Mouse (Mus musculus) olfactory bulb, adult 2 months (tissue): ENCODE measurements around the gene Prdm13. TPM values are rescaled to one million over a fixed set of nuclear protein-coding genes. Genes with fewer than 3 reads are reported as not detected.

Experiments used
- H3K27ac ChIP-seq: fragments of 200-500 bp; 2 replicates; pipeline ENCODE4 v1.5.1; 2012; ENCODE audit warnings: low read depth, low read length; ENCODE audit not compliant: insufficient read depth
- H3K4me1 ChIP-seq: fragments of 200-500 bp; 2 replicates; pipeline ENCODE4 v1.6.1; 2012; ENCODE audit warnings: low read length; ENCODE audit not compliant: control insufficient read depth, insufficient read depth
- H3K4me3 ChIP-seq: fragments of 200-500 bp; 2 replicates; pipeline ENCODE4 v1.5.1; 2012; ENCODE audit warnings: mild to moderate bottlenecking, low read depth, low read length, moderate library complexity; ENCODE audit not compliant: insufficient read depth
- CTCF ChIP-seq: fragments of 200-500 bp; IDR thresholded peaks from 2 replicates; pipeline ENCODE4 v1.5.1; 2012; ENCODE audit warnings: low read depth, mild to moderate bottlenecking, low read length, moderate library complexity; ENCODE audit not compliant: insufficient read depth
- POLR2A ChIP-seq: fragments of 200-500 bp; IDR thresholded peaks from 2 replicates; pipeline ENCODE4 v1.6.1; 2012; ENCODE audit warnings: mild to moderate bottlenecking, low read depth, low read length, moderate library complexity; ENCODE audit not compliant: insufficient read depth
- WGBS: fragments of 180-500 bp; shearing (Covaris S2); methylation state at CpG from one replicate; pipeline ENCODE4 v1.1.7; 2018; 5-methylcytosine and 5-hydroxymethylcytosine counted together
- polyA plus RNA-seq: library from polyadenylated mRNA; stranded (reverse); fragments of >200 nt; gene quantifications from 2 replicates; pipeline ENCODE4 v1.2.4, GENCODE M21; 2012; ENCODE audit warnings: low replicate concordance; ENCODE audit not compliant: missing spikeins, insufficient read depth, insufficient read length

Prdm13 gene
- polyA plus RNA-seq, 1 experiment, result not detected

- no peak for TF ChIP-seq CTCF
- TF ChIP-seq POLR2A, result no peak
- Histone ChIP-seq H3K27ac (no peak overlapping the region), H3K4me1 (peaks cover 15% of the 10 kb centered on the region; the same call in 1 of the 2 replicates), H3K4me3 (no peak overlapping the region)
- 9% methylated on average over 42 of the region's 42 CpGs for WGBS
Measured at GRCm38 (mm10) chr4:21679624-21680480, 5.9 kb downstream of the Prdm13 start.

GRCm38 (mm10) chr4:21678975-21679623 is 6.7 kb downstream of the Prdm13 start:
- Histone ChIP-seq H3K27ac (no peak overlapping the region), H3K4me1 (peaks cover 15% of the 10 kb centered on the region; the same call in 1 of the 2 replicates), H3K4me3 (no peak overlapping the region)
- TF ChIP-seq CTCF (no peak), POLR2A (no peak)
- WGBS, result 1% methylated on average over 73 of the region's 79 CpGs

- TF ChIP-seq POLR2A (no peak), CTCF (no peak)
- Histone ChIP-seq H3K27ac (no peak overlapping the region), H3K4me3 (no peak overlapping the region), H3K4me1 (peaks cover 15% of the 10 kb centered on the region; the same call in 1 of the 2 replicates)
- 1% methylated on average over 84 of the region's 84 CpGs for WGBS
Measured at GRCm38 (mm10) chr4:21678101-21678974, 7.4 kb downstream of the Prdm13 start.

- WGBS, result 2% methylated on average over 8 of the region's 8 CpGs
- H3K4me3 ChIP-seq, result no peak overlapping the region
- peaks cover 14% of the 10 kb centered on the region; the same call in 1 of the 2 replicates for H3K4me1 ChIP-seq
- no peak overlapping the region for H3K27ac ChIP-seq
- TF ChIP-seq CTCF, result no peak
- TF ChIP-seq POLR2A, result no peak
Measured at GRCm38 (mm10) chr4:21674691-21675090, 11.1 kb downstream of the Prdm13 start.

GRCm38 (mm10) chr4:21674042-21674441 is 11.7 kb downstream of the Prdm13 start:
- Histone ChIP-seq H3K4me1 (peaks cover 8% of the 10 kb centered on the region; the same call in 1 of the 2 replicates), H3K4me3 (no peak overlapping the region), H3K27ac (no peak overlapping the region)
- WGBS, result 4% methylated on average over 17 of the region's 17 CpGs
- TF ChIP-seq CTCF (no peak), POLR2A (no peak)

DNA sequence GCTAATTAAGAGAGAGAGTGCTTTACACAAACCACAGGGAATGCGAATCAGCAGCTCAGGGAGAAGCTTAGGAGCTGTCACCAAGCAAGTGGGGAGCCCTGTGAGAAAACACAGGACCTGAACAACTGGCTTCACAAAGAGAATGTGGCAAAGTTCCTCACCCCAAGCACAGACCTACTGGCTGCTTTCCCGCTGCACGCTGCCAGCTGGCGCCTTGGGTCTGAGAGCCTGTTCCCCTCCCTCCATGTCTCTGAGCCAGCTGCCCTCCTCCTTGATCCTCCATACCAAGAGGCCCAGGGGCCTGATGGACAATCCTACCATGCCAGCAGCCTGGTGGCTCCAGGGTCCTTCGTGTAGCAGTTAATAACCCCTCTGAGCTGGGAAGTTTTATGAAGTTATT is 19.8 kb downstream of the Prdm13 start:
- H3K27ac ChIP-seq, result no peak overlapping the region
- peaks cover 4% of the 10 kb centered on the region; the same call in 1 of the 2 replicates for H3K4me1 ChIP-seq
- WGBS, result 19% methylated on average over 5 of the region's 5 CpGs
- TF ChIP-seq POLR2A, result no peak
- TF ChIP-seq CTCF, result no peak
- H3K4me3 ChIP-seq, result no peak overlapping the region

- TF ChIP-seq CTCF, result no peak
- TF ChIP-seq POLR2A, result no peak
- H3K4me3 ChIP-seq, result no peak overlapping the region
- no peaks in the 10 kb centered on the region for H3K4me1 ChIP-seq
- H3K27ac ChIP-seq, result no peak overlapping the region
- 80% methylated on average over 3 of the region's 3 CpGs for WGBS
Measured at GRCm38 (mm10) chr4:21658184-21658583, 27.6 kb downstream of the Prdm13 start.

DNA sequence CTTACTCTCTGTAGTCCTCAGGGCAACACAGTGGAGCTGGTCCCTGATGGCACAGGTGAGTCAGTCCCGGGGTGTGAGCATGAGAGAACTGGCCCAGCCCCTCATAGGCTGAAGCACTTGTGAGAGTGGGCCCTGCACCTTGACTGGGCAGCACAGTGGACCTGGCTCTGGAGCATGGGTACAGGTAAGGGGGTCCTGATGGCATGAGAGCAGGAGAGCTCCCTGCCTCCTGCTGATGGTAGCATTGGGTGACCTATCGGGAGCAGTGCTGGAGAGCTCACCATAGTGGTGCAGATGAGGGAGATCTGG is 56.5 kb downstream of the Prdm13 start:
- H3K4me3 ChIP-seq, result no peak overlapping the region
- no peak for TF ChIP-seq POLR2A
- no peak for TF ChIP-seq CTCF
- 83% methylated on average over 2 of the region's 2 CpGs for WGBS
- no peak overlapping the region for H3K27ac ChIP-seq
- H3K4me1 ChIP-seq, result no peaks in the 10 kb centered on the region
